Mouse (Mus musculus): ENCODE results near the gene Setd4. TPM values are rescaled to one million over a fixed set of nuclear protein-coding genes. Genes with fewer than 3 reads are reported as not detected.

Gene Setd4
- total RNA-seq, 2 experiments from 2014 or later: 2.7 to 6.2 TPM

GRCm38 (mm10) chr16:93592711-93593110, 11.2 kb downstream of the Setd4 start:
- no peak for DNase-seq

GRCm38 (mm10) chr16:93591450-93592430, 12.1 kb downstream of the Setd4 start:
- no peak for DNase-seq

GRCm38 (mm10) chr16:93590915-93591314, 12.9 kb downstream of the Setd4 start:
- DNase-seq: no peak

- DNase-seq: no peak
Observed at GRCm38 (mm10) chr16:93588281-93588680, 15.6 kb downstream of the Setd4 start.

GRCm38 (mm10) chr16:93586382-93586781, 17.5 kb downstream of the Setd4 start:
- DNase-seq: no peak

- DNase-seq: no peak
Observed at GRCm38 (mm10) chr16:93585703-93586205, 18.1 kb downstream of the Setd4 start.

- DNase-seq: no peak
Observed at GRCm38 (mm10) chr16:93584976-93585702, 18.7 kb downstream of the Setd4 start.

GRCm38 (mm10) chr16:93581125-93581524, 22.7 kb downstream of the Setd4 start:
- DNase-seq: no peak

GRCm38 (mm10) chr16:93578346-93579005, 25.4 kb downstream of the Setd4 start:
- no peak for DNase-seq

GRCm38 (mm10) chr16:93576412-93577082, 27.3 kb downstream of the Setd4 start:
- peak; percentile 79 to 80 for DNase-seq

- no peak for DNase-seq
Observed at GRCm38 (mm10) chr16:93575574-93575973, 28.3 kb downstream of the Setd4 start.

GRCm38 (mm10) chr16:93574521-93575191, 29.2 kb downstream of the Setd4 start:
- DNase-seq: no peak

GRCm38 (mm10) chr16:93573434-93573833, 30.4 kb downstream of the Setd4 start:
- DNase-seq: no peak

- DNase-seq: no peak
Observed at GRCm38 (mm10) chr16:93572383-93572782, 31.5 kb downstream of the Setd4 start.

GRCm38 (mm10) chr16:93558499-93558898, 45.4 kb downstream of the Setd4 start:
- no peak for DNase-seq

- DNase-seq: no peak
Observed at GRCm38 (mm10) chr16:93557646-93558045, 46.2 kb downstream of the Setd4 start.

- DNase-seq: no peak
Observed at GRCm38 (mm10) chr16:93552686-93553513, 51.0 kb downstream of the Setd4 start.

GRCm38 (mm10) chr16:93549287-93549686, 54.6 kb downstream of the Setd4 start:
- no peak for DNase-seq

- no peak for DNase-seq
Observed at GRCm38 (mm10) chr16:93548045-93548444, 55.8 kb downstream of the Setd4 start.

- DNase-seq: no peak
Observed at GRCm38 (mm10) chr16:93547122-93547521, 56.7 kb downstream of the Setd4 start.

Measured in adrenal gland, postnatal 36 days (tissue).